Mouse (Mus musculus) midbrain, embryonic 13.5 days (tissue): ENCODE results near the gene Rnf31. TPM values are rescaled to one million over a fixed set of nuclear protein-coding genes. Genes with fewer than 3 reads are reported as not detected.

Experiments used
- ATAC-seq: fragments of 200-750 bp; cut with Nextera tagmentation; 2 replicates; pipeline ENCODE4 v1.8.0; 2017; ENCODE audit warnings: mild to moderate bottlenecking, moderate TSS enrichment, moderate library complexity
- H3K27ac ChIP-seq: fragments of 300-500 bp; sonication (generic); 2 replicates; pipeline ENCODE4 v1.5.1; 2015; ENCODE audit warnings: inconsistent platforms, mild to moderate bottlenecking, moderate library complexity
- H3K27me3 ChIP-seq: fragments of 300-500 bp; sonication (generic); 2 replicates; pipeline ENCODE4 v1.6.1; 2015; ENCODE audit warnings: mild to moderate bottlenecking, inconsistent platforms
- H3K36me3 ChIP-seq: fragments of 300-500 bp; sonication (generic); 2 replicates; pipeline ENCODE4 v1.6.1; 2015; ENCODE audit warnings: mild to moderate bottlenecking, inconsistent platforms
- H3K4me1 ChIP-seq: fragments of 300-500 bp; sonication (generic); replicated peaks from 2 replicates; pipeline ENCODE4 v1.6.1; 2015; ENCODE audit warnings: inconsistent platforms
- H3K4me2 ChIP-seq: fragments of 300-500 bp; sonication (generic); replicated peaks from 2 replicates; pipeline ENCODE4 v1.6.1; 2015; ENCODE audit warnings: moderate library complexity, mild to moderate bottlenecking, inconsistent platforms
- H3K4me3 ChIP-seq: fragments of 300-500 bp; sonication (generic); replicated peaks from 2 replicates; pipeline ENCODE4 v1.5.1; 2015; ENCODE audit warnings: mild to moderate bottlenecking, inconsistent platforms
- H3K9ac ChIP-seq: fragments of 300-500 bp; sonication (generic); replicated peaks from 2 replicates; pipeline ENCODE4 v1.6.1; 2015; ENCODE audit warnings: mild to moderate bottlenecking, inconsistent platforms
- H3K9me3 ChIP-seq: fragments of 300-500 bp; sonication (generic); 2 replicates; pipeline ENCODE4 v1.6.1; 2016; ENCODE audit warnings: mild to moderate bottlenecking, inconsistent platforms
- WGBS: fragments of 180-500 bp; shearing (Covaris S2); methylation state at CpG from one replicate; pipeline ENCODE4 v1.1.7; 2015; 5-methylcytosine and 5-hydroxymethylcytosine counted together
- polyA plus RNA-seq: library from polyadenylated mRNA; unstranded; fragments of >200 nt; fragmentation: Nextera tagmentation; extraction: Ambion mirVana; gene quantifications from 2 replicates; pipeline ENCODE4 v1.2.1, GENCODE M21; 2015

Gene Rnf31
- polyA plus RNA-seq, 1 experiment from 2014 or later = 22.0 TPM

- H3K4me1 ChIP-seq = peaks cover 36% of the 10 kb centered on the region
- H3K4me3 ChIP-seq = peak within 1 kb of the TSS; percentile 95
- ATAC-seq = peak; percentile 96
- H3K9ac ChIP-seq = peak within 1 kb of the TSS; percentile 95
- under 1% methylated on average over 22 of the region's 22 CpGs for WGBS
- H3K27me3 ChIP-seq = no peaks in the 10 kb centered on the region
- no peaks in the 10 kb centered on the region for H3K9me3 ChIP-seq
- peak within 1 kb of the TSS; percentile 99 for H3K4me2 ChIP-seq
- peaks cover 34% of the 10 kb centered on the region for H3K36me3 ChIP-seq
- H3K27ac ChIP-seq = peak within 1 kb of the TSS; percentile 97
Observed at GRCm38 (mm10) chr14:55590748-55591330, 669 bp upstream of the Rnf31 start, which contains the start of gene Psme2. Gene Psme2, minus strand, starts transcription at chr14:55591113.

GRCm38 (mm10) chr14:55592226-55592625, 718 bp downstream of the Rnf31 start:
- no peak for ATAC-seq
- peak overlapping the region; percentile 99 for H3K4me2 ChIP-seq
- peaks cover 45% of the 10 kb centered on the region for H3K36me3 ChIP-seq
- peaks cover 36% of the 10 kb centered on the region for H3K4me1 ChIP-seq
- no peaks in the 10 kb centered on the region for H3K9me3 ChIP-seq
- H3K4me3 ChIP-seq = peak overlapping the region; percentile 95
- peak overlapping the region; percentile 97 for H3K27ac ChIP-seq
- H3K27me3 ChIP-seq = no peaks in the 10 kb centered on the region
- WGBS = 8% methylated on average over 16 of the region's 16 CpGs
- peak overlapping the region; percentile 95 for H3K9ac ChIP-seq

- ATAC-seq = no peak
- H3K9ac ChIP-seq = no peak overlapping the region
- H3K4me2 ChIP-seq = no peak overlapping the region
- no peak overlapping the region for H3K4me3 ChIP-seq
- 70% methylated on average over 13 of the region's 13 CpGs for WGBS
- H3K4me1 ChIP-seq = peaks cover 21% of the 10 kb centered on the region
- H3K27me3 ChIP-seq = no peaks in the 10 kb centered on the region
- peaks cover 71% of the 10 kb centered on the region for H3K36me3 ChIP-seq
- no peak overlapping the region for H3K27ac ChIP-seq
- H3K9me3 ChIP-seq = no peaks in the 10 kb centered on the region
Observed at GRCm38 (mm10) chr14:55596036-55596690, 4.7 kb downstream of the Rnf31 start.

- H3K4me1 ChIP-seq = peaks cover 5% of the 10 kb centered on the region
- H3K27ac ChIP-seq = no peak overlapping the region
- H3K4me3 ChIP-seq = no peak overlapping the region
- no peak overlapping the region for H3K4me2 ChIP-seq
- H3K36me3 ChIP-seq = peaks cover 96% of the 10 kb centered on the region
- H3K27me3 ChIP-seq = no peaks in the 10 kb centered on the region
- 96% methylated on average over 21 of the region's 21 CpGs for WGBS
- no peaks in the 10 kb centered on the region for H3K9me3 ChIP-seq
- ATAC-seq = no peak
- no peak overlapping the region for H3K9ac ChIP-seq
Observed at GRCm38 (mm10) chr14:55598521-55599390, 7.2 kb downstream of the Rnf31 start.

- peak within 1 kb of the TSS; percentile 20 for H3K4me3 ChIP-seq
- H3K4me2 ChIP-seq = peak within 1 kb of the TSS; percentile 32
- 0 out of 2 replicates have a peak within 1 kb of the TSS, but pooled peaks have one; percentile 41 for H3K9ac ChIP-seq
- H3K27ac ChIP-seq = no peak within 1 kb of the TSS
- WGBS = 87% methylated on average over 7 of the region's 7 CpGs
- H3K9me3 ChIP-seq = no peaks in the 10 kb centered on the region
- no peak for ATAC-seq
- H3K4me1 ChIP-seq = peaks cover 7% of the 10 kb centered on the region; the same call in 1 of the 2 replicates
- H3K27me3 ChIP-seq = no peaks in the 10 kb centered on the region
- H3K36me3 ChIP-seq = peaks cover 90% of the 10 kb centered on the region
Observed at GRCm38 (mm10) chr14:55603271-55603632, 11.7 kb downstream of the Rnf31 start, which contains the start of gene Irf9. Gene Irf9, plus strand, starts transcription at chr14:55603571.

GRCm38 (mm10) chr14:55603633-55604576, 12.4 kb downstream of the Rnf31 start:
- 25% methylated on average over 19 of the region's 19 CpGs for WGBS
- peaks cover 90% of the 10 kb centered on the region for H3K36me3 ChIP-seq
- H3K4me1 ChIP-seq = peaks cover 7% of the 10 kb centered on the region; the same call in 1 of the 2 replicates
- no peaks in the 10 kb centered on the region for H3K27me3 ChIP-seq
- H3K9ac ChIP-seq = 0 out of 2 replicates have a peak overlapping the region, but pooled peaks have one; percentile 41
- H3K27ac ChIP-seq = no peak overlapping the region
- H3K9me3 ChIP-seq = no peaks in the 10 kb centered on the region
- peak overlapping the region; percentile 32 for H3K4me2 ChIP-seq
- ATAC-seq = peak; percentile 79
- peak overlapping the region; percentile 20 for H3K4me3 ChIP-seq

- Histone ChIP-seq H3K4me1 (peaks cover 7% of the 10 kb centered on the region; the same call in 1 of the 2 replicates), H3K9me3 (no peaks in the 10 kb centered on the region), H3K27ac (no peak overlapping the region), H3K4me2 (no peak overlapping the region), H3K36me3 (peaks cover 90% of the 10 kb centered on the region), H3K4me3 (no peak overlapping the region), H3K9ac (no peak overlapping the region), H3K27me3 (no peaks in the 10 kb centered on the region)
- ATAC-seq = no peak
- WGBS = 92% methylated on average over 11 of the region's 11 CpGs
Observed at GRCm38 (mm10) chr14:55604823-55605222, 13.3 kb downstream of the Rnf31 start.

- no peak overlapping the region for H3K4me3 ChIP-seq
- peaks cover 7% of the 10 kb centered on the region; the same call in 1 of the 2 replicates for H3K4me1 ChIP-seq
- H3K4me2 ChIP-seq = no peak overlapping the region
- 95% methylated on average over 16 of the region's 16 CpGs for WGBS
- ATAC-seq = no peak
- H3K27me3 ChIP-seq = no peaks in the 10 kb centered on the region
- no peaks in the 10 kb centered on the region for H3K9me3 ChIP-seq
- no peak overlapping the region for H3K27ac ChIP-seq
- peaks cover 88% of the 10 kb centered on the region for H3K36me3 ChIP-seq
- H3K9ac ChIP-seq = no peak overlapping the region
Observed at GRCm38 (mm10) chr14:55605743-55606459, 14.4 kb downstream of the Rnf31 start.

- Histone ChIP-seq H3K4me2 (no peak overlapping the region), H3K27ac (no peak overlapping the region), H3K27me3 (no peaks in the 10 kb centered on the region), H3K36me3 (peaks cover 65% of the 10 kb centered on the region), H3K4me3 (no peak overlapping the region), H3K9ac (no peak overlapping the region), H3K9me3 (no peaks in the 10 kb centered on the region), H3K4me1 (peaks cover 7% of the 10 kb centered on the region; the same call in 1 of the 2 replicates)
- WGBS = 97% methylated on average over 6 of the region's 6 CpGs
- no peak for ATAC-seq
Observed at GRCm38 (mm10) chr14:55608339-55608738, 16.8 kb downstream of the Rnf31 start.

- WGBS = 66% methylated on average over 6 of the region's 6 CpGs
- H3K27ac ChIP-seq = no peak overlapping the region
- no peak for ATAC-seq
- no peak overlapping the region for H3K4me2 ChIP-seq
- no peaks in the 10 kb centered on the region for H3K27me3 ChIP-seq
- peaks cover 25% of the 10 kb centered on the region for H3K36me3 ChIP-seq
- H3K4me3 ChIP-seq = no peak overlapping the region
- no peaks in the 10 kb centered on the region for H3K4me1 ChIP-seq
- no peaks in the 10 kb centered on the region for H3K9me3 ChIP-seq
- H3K9ac ChIP-seq = no peak overlapping the region
Observed at GRCm38 (mm10) chr14:55613346-55613745, 21.8 kb downstream of the Rnf31 start.
